Mouse (Mus musculus) lung, adult 2 months (tissue): ENCODE data around the gene Fbxw8.

ENCODE experiments used
- CTCF ChIP-seq: fragments of 200-500 bp; IDR thresholded peaks from 2 replicates; pipeline ENCODE4 v1.5.1; 2011; ENCODE audit warnings: mild to moderate bottlenecking, low read length, control low read depth; ENCODE audit not compliant: insufficient read depth
- POLR2A ChIP-seq: fragments of 200-500 bp; IDR thresholded peaks from 2 replicates; pipeline ENCODE4 v1.6.1; 2011; ENCODE audit warnings: low read depth, mild to moderate bottlenecking, control low read depth, low read length, borderline replicate concordance; ENCODE audit errors: extremely low read depth

DNA sequence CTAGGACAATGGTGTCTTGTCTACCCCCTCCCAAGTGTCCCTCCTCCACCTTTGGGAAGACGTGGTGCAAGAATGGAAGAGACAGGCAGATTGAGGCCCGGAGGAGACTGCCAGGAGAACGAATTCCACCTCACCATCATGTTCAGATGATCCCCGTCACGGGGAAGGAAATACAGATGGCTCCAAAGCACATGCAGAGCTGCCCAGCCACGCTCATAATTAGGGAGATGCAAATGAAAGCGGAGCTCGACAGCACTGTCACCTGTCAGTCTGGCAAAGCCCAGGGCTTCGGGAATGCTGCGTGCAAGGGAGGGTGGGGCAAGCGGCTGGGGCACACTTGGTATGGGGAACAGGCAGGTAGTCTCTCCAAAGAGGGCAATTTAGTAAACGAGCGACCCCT, 42.2 kb upstream of the Fbxw8 start:
- TF ChIP-seq CTCF (no peak), POLR2A (no peak)
